Mouse (Mus musculus): Measurements from ENCODE around the gene Prickle4.

- no peak for TF ChIP-seq POLR2A (IDR thresholded peaks at IDR 0.05; ENCODE audit: control insufficient read depth, low read depth, low read length)
- no peak for TF ChIP-seq CTCF (IDR thresholded peaks at IDR 0.05; ENCODE audit: control insufficient read depth, insufficient read depth, insufficient replicate concordance, low read depth, low read length)
Measured at GRCm38 (mm10) chr17:47691650-47692049, 2.9 kb downstream of the Prickle4 start.

All from testis, adult 2 months (tissue).